Mouse (Mus musculus) cerebellum, adult 18-20 months (tissue): ENCODE data around the gene Gse1.

Experiments used
- DNase-seq, 2 experiments: peaks; one replicate each; pipeline ENCODE4 v3.0.0; 2021

Gse1 gene

DNA sequence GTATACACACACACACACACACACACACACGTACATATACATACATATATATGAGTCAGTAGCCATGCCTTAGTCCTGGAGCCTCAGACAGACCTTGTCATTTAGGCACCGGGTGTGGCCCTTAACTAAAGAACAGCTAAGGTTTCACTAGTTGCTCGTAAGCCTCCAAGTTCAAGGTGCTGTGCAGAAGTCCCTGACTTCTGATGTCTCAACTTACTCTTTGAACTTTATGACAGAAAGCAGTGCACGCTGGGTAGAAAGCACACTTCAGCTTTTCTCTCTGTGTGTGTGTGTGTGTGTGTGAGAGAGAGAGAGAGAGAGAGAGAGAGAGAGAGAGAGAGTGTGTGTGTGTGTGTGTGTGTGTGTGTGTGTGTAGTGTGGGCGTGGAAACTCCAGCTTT is 315.9 kb downstream of the Gse1 start:
- DNase-seq = no peak

DNA sequence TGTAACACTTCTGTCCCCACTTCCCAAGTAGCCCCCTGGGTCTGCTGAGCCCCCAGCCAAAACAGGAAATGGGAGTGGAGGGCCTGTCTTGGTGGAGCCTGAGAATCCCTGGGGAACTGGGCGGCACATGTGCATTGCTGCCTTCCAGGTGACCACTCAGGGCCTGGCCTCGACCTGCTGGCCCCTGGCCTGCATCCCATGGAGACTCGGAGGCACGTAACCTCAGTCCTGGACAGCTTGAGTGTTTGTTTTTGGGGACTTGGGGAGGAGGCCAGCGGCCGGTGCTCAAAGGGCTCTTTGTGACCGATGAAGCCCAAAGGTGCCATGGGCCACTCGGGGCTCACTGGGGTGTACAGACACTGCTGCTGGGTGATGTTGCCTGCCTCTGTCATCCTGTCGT is 319.3 kb downstream of the Gse1 start:
- DNase-seq = no peak

DNA sequence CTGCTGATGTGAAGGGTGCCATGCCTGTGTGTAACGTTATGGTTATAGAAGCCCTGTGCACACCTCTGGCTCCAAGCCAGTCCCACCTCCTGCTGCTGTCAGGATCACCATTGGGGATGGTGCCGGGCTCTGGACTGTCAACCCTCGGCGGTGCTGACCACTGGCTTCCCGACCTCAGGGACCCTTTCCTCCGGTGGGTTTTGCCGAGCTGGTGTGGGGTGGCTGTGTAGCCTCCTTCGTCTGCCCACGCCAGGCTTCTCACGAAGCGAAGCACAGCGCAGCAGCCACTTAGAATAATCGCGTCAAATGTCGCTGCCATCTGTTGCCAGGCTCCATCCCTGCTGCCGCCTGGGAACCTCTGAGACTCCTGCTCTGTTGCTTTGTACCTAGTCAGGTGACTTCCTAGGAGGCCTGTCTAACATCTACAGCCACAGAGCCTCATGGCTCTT is 320.1 kb downstream of the Gse1 start:
- DNase-seq = peak; percentile 73 to 76

DNA sequence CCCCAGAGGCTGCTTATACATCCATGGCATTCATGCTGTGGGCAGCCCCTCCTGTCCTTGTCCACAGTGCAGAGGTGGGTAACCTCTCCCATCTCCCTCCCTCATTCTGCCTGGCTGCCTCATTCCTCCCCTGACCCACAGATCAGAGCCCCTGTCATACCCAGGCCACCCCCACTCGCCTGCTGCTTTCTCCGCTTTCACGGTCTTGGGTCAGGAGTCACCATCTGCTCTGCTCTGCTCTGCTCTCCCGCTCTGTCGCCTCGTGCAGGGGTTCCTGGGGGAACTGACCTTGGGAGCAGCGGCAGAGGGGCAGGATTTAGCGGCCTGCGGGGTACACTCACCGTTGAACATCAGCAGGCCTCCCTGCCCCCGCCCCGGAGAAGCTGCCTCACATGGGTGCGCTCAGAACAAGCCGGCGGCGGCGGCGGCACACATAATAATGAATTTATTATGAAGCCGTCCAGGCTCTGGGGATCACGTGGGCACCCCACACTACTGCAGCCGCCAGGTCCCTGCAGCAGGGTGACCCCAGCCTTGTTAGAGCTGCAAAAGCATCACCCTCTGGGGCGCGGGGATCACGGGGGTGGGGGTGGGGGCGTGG is 321.2 kb downstream of the Gse1 start:
- DNase-seq = peak; percentile 59 to 67

DNA sequence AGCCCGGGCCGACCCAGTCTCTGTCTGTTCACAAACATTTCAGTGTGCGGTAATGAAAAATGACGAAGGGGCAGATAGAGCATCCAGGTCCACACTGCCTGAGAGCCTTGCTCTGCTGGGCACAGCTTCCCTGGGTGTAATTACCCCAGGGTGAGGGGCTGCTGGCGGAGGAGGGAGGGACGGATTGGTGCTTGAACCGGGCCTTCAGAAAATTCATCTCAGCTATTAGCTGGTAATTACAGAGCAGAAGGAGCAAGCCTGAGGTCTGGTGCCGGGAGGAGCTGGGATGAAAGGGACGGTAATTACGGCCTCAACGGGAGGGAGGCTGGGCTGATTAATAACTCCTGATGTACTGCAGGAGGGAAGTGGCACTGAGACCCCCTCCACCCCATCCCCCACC is 321.7 kb downstream of the Gse1 start:
- DNase-seq = no peak

DNA sequence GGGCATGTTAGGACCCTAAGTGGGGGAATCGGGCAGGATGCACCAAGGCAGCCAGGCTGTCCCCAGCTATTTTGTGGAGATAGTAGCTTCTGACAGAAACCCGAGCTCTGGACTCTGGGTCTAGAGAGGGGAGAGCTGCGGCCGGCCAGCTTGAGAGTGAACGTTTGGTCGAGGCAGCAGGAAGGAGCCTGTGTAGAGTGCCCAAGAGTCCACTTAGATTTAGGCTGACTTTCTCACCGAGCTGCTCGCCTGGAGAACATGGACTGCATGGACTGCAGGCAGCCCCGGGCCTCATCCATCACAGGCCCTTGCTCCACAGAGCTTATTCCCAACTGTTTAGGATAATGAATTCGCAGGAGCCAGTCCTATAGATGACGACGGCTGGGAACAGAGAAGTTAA is 322.2 kb downstream of the Gse1 start:
- DNase-seq = no peak

DNA sequence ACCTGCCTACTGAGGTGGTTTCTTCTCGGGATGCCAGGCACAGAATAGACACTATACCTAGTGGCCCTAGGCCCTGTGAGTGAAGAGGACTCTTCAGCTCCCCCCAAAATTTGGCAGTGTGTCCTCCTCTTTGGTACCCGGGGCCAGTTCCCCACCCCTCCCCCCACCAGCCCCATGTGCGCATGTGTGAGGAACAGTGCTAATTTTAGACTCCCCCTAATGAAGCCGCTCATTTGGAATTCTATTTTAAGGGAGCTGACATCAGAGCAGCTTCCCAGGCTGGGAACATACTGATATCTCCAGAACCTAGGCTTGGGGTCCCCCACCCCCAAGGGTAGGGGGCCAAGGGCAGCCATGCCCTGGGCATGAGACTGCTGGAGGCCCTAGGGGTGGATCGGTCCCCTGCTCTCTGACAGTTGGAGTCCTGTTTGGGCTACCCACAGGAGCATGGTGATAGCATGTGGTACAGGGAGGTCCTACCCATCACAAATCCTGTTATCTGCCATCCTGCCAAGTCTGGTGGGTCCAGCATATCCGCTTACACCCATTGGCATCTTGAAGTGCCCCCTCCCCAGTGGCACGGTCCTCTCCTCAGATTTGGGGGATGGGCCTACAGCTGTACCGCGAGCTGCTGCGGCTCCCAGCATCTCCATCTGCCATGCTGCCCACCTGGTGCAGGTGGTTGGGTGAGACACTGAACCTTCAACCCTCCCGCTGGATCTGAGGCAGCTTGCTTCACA is 322.9 kb downstream of the Gse1 start:
- DNase-seq = peak; percentile 55 to 64

DNA sequence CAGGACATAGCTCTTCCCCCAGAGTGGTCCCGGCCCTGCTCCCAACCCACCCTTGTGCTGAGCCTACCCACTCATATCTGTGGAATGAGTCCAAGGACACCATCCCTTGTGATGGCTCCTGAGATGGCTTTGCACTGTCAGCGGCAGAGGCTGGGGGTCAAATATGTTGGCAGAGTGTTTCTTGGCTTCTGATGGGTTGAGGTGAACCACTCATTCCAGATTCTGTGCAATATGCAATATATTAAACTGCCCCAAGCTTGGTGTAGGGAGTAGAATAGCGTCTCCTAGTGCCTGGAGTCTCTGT is 323.4 kb downstream of the Gse1 start:
- no peak for DNase-seq

DNA sequence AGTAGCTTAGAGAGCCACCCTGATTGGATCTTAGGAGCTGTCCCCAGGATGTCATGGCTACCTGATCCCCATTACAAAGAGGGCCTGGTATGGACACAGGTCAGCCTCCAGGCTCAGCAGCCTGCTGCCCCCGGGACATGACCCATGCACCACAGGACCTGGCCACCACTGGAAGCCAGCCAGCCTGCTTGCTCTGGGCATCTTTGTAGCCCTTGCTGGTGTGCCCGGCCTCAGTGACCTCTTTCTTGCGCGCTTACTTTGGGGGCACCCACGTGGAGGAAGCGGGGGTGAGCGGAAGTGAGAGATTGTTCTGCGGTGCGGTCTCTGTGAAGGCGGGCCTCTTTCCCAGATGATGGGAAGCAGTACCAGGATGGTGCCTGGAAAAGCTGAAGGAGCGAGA is 324.3 kb downstream of the Gse1 start:
- peak; percentile 31 to 55 for DNase-seq

DNA sequence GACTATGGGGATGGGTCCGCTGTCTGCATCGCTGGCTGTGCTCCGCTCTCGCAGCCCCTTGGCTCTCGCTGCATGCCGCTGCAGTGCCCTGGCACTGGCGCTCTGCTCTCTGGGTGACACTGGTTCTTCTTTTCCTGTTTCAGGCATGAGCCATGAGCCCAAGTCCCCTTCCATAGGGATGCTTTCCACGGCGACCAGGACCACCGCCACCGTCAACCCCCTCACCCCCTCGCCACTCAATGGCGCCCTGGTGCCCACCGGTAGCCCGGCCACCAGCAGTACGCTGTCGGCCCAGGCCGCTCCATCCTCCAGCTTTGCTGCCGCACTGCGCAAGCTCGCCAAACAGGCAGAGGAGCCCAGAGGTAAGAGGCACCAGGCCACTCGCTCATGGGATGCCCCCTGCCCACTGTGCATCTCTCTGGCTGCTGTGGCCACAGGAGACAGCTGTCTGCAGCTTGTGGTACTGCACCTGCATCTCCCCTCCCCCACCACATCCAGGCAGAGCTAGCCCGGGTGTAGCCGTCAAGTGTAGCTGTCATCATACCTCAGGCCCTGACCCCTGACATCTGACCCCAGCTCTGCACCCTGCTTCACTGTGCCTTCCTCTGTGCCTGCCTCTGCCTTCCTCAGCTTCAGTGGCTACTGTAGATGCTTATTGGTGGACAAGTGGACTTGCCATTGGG is 325.3 kb downstream of the Gse1 start:
- DNase-seq = no peak

DNA sequence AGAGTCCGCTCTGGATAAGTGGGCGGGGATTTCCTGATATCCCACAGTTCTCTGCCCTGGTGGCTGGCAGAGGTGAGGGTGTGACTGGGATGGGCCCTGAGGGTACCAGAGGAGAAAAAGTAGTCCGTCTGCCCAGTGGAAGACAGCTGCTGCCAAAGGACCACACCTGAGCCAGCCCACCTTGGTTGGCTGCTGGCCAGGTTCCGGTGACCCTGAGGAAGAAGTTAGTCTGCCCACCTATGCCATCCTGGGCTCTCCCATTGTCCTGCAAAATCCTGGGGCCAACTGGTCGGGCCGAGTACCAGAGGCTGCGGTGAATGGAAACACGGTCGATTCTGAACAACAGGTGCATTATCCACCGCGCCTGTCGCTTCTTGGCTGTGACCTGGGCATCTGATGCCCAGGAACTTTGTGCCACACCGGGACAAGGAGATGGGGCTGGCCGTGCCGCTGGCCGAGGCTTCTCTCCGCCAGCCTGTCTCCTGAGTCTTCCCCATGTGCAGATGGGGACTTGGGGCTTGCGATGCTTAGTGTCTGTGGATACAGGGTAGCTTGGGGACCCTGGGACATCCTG is 326.3 kb downstream of the Gse1 start:
- peak in 1 of 2 experiments; percentile 37 for DNase-seq

DNA sequence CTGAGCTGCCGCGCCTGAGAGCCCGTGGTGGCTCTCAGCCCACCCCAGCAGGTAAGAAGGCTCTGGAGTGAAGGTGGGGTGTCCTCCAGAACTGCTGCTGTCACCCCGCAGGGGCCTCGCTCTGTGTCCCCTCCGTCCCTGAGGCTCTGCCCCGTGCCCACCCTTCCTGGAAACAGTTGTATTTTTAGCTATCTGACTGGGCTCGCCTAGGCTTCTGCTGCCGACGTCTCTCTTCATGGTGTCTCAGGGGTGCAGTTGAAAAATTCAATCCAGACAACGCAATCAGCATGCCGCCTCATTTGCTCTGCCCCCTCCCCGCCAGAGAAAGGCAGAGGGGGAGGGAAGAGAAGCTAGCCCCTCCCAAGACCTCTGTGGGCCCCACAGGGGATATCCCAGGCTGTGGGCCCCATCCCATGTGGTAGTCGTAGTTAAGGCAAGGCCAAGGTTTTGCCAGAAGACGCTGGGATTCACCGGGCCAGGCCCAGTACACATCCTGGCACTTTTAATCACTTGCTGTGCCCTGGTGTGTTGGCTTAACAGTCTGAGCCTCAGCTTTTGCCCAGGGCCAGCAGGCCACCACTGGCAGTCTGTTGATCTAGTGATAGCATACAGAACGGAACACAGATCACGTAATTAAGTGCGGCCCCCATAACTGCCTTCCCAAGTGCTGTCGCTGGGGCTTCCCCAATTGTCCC is 328.1 kb downstream of the Gse1 start:
- peak in 1 of 2 experiments; percentile 45 for DNase-seq

DNA sequence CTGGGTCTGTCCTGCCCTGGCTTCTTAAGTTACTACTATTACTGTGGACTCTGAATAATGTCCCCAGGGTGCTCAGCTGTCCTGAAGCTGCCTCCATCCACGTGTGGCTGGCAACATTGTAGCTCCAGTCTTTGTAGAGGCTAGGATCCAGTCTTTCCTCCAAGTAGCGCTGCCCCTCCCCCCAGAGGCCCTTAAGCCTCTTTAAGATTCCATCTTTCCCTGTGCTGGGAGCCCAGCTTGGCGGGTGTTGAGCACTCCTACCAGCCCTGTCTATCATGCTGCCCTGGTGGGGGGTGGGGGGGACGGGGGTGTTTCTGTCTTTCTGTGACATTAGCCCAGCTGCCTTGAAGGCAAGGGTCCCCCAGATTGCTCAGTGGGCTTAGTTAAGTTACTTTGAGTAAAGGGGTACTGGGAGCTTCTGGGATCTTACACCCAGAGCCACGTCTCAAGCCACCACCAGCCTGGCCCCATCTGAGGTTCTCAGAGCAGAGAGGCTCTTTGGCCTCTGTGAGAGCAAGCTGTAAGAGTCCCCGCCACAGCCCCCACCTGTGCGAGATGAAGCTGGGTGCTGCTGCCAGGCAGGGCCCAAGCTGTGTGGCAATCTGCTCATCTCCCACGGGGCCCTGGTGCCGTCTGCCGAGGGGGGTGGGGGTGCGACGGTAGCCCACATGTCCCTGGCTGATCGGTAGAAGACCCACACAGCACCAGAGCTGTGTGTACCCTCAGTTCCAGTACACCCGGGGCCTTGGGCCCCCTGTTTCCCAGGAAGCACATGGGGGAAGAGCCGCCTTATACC is 329.1 kb downstream of the Gse1 start:
- DNase-seq = peak; percentile 70 to 71

DNA sequence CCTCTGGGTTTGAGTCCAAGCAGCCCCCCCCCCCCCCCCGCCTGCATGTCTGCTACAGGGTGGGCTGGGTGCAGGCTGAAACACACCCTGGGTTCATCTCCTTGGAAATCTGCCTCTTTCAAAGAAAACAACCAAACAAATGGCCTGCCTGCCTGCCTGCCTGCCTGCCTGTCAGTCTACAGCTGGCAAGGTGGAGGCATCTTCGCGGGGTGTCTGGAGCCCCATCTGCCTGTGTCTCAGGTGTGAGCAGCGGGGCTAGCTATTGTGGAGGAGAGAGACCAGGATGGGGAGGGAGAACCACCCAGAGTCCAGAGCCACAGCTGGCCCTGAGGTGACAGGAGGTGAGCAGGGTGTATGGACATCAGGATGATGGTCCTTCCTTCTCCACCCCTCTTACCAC is 329.9 kb downstream of the Gse1 start:
- peak; percentile 57 for DNase-seq

DNA sequence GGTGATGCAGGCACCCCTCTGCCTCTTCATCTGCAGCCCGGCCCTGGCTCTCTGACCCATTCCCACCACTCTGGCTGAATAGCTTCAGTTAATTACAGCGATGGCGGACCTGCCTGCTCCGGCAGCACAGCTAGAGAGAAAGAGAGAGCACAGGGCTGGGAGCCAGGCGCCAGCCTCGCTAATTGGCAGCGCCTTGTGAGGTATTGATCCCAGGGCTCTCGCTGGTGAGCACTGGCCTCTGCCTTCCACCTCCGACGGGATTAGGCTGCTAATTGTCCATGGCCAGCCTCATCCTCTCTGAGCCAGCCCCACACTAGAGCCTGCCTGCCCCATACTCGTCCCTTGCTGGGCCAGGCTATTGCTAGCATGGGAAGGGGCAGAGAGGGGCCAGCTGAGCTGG is 331.4 kb downstream of the Gse1 start:
- peak in 1 of 2 experiments; percentile 37 for DNase-seq

DNA sequence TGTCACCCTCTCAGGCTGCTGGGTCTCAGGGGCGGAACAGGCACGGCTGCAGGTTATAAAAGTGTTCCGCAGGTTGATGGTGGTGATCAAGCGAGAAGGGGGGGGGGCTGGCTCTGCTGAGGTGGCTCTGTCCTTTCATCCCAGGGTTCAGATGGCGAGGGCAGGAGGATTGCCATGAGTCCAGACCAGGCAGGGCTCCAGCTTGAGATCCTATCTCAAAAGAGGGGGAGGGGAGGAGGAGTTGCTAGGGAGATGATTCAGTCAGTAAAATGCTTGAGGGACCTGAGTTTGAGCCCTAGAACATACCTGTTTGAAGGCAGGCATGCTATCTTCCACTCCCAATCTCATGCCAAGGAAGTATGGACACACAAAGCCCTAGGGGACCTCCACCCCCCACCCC is 332.3 kb downstream of the Gse1 start:
- DNase-seq = no peak

DNA sequence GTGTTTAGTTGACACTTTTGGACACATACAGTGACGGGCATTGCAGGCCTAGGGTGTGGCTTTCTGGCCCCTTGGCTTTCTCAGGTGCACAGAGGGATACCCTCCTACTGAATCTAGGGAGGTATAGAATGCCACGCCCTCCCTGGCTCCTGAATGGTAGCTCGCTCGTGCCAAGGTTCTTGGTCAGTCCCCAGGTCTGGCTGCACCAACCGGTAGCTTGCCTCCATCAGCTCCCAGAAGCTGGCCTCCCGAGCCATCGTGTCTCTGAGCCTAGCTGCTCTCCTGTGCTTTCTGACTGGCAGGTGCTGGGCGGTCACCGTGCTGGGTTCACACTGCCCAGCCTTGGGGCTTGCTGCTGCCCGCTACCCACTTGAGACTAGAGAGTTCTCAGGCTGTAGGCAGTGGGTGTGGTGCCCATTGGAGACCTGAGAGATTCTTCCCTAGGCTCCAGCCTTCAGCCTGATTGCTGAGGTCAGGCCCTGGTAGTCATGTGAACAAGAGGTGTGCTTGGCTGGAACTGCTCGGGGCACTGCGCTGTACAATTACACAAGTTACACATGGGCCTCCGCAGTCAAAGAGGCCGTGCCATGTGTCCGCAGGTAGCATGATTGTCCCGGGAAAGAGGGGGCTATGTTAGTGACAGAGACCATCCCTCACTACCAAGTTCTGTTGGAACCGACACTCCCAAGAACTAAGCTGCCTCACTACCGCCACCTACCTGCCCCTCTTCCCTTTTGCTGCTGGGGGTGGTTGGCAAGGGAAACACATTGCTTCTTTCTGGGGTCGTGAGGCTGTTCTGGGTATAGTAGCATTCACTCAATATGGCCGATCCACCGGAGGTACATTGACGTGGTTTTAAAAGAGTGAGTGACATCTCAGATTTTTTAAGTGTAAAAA is 333.5 kb downstream of the Gse1 start:
- peak; percentile 56 to 57 for DNase-seq

DNA sequence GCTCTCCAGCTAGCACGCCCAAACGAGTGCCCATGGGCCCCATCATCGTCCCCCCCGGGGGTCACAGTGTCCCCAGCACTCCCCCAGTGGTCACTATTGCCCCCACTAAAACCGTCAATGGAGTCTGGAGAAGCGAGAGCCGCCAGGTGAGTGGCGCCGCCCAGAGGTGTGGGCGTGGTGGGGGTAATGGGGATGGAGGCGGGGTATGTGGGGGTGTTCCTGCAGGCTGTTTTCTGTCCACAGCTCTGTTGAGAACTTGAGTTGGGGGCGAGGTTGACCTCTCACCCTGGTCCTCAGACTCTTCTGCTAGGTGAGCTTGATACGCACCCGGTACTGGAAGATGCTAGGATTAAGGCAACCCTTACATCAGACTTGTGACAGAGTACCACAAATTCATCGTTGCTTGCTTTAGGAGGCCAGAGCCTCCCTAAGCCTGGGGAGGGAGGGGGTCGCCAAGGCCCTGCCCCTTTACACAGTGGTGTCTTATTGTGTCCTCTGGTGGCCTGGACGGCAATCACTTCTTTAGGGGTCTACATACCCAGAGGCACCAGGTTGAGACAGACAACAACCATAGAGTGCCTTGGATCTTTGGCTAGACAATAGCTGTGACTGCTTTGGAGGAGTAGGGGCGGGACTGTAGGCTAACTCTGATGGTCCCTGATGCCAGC is 334.6 kb downstream of the Gse1 start:
- no peak for DNase-seq

DNA sequence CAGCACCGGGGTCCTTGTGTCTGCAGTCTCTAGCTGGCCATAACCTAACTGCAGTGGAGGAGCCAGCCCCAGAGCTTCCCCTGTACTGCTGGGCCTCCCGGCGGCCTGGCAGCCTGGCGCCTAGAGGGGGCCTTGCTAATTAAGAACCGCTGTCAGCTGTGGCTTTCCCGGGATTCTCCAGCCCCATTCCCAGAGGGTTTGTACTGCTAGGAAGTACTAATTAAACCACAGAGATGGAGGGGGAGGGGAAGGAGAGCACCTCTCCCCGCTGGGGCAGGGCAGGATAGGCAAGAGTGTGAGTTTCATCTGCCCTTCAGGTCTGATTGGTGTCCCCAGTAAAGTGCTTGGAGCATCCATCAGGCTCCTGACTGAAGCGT is 335.1 kb downstream of the Gse1 start:
- peak in 1 of 2 experiments; percentile 28 for DNase-seq
